Mouse (Mus musculus): ENCODE measurements at regions not wholly inside any gene's neighbourhood (a gene's known extent, or its start where the extent isn't known, plus 50 kb on each side); places are given as distances from the start of the nearest gene placed in this dataset.

- no peak for DNase-seq (ENCODE audit: low read depth)
These were observed 179.8 kb downstream of the 4933412E24Rik start for GRCm38 (mm10) chr15:59836631-59837030.

- no peak for DNase-seq (ENCODE audit: low read depth)
These were observed 183.2 kb downstream of the 4933412E24Rik start for GRCm38 (mm10) chr15:59833232-59833631.

- DNase-seq (ENCODE audit: low read depth): no peak
These were observed 184.9 kb downstream of the 4933412E24Rik start for GRCm38 (mm10) chr15:59831481-59831880.

GRCm38 (mm10) chr15:59830553-59831462 lies 185.6 kb downstream of the 4933412E24Rik start:
- peak; percentile 42 for DNase-seq (ENCODE audit: low read depth)

GRCm38 (mm10) chr15:59828421-59828820 lies 188.0 kb downstream of the 4933412E24Rik start:
- DNase-seq (ENCODE audit: low read depth): no peak

- DNase-seq (ENCODE audit: low read depth): no peak
These were observed 190.1 kb downstream of the 4933412E24Rik start for GRCm38 (mm10) chr15:59826164-59826950.

- DNase-seq (ENCODE audit: low read depth): no peak
These were observed 192.5 kb downstream of the 4933412E24Rik start for GRCm38 (mm10) chr15:59823921-59824320.

- DNase-seq (ENCODE audit: low read depth): no peak
These were observed 193.3 kb downstream of the 4933412E24Rik start for GRCm38 (mm10) chr15:59822995-59823681.

- DNase-seq (ENCODE audit: low read depth): no peak
These were observed 196.1 kb downstream of the 4933412E24Rik start for GRCm38 (mm10) chr15:59820317-59820716.

- DNase-seq (ENCODE audit: low read depth): no peak
These were observed 200.4 kb downstream of the 4933412E24Rik start for GRCm38 (mm10) chr15:59816031-59816430.

- no peak for DNase-seq (ENCODE audit: low read depth)
These were observed 204.8 kb downstream of the 4933412E24Rik start for GRCm38 (mm10) chr15:59811566-59811965.

GRCm38 (mm10) chr15:59809361-59809760 lies 207.1 kb downstream of the 4933412E24Rik start:
- no peak for DNase-seq (ENCODE audit: low read depth)

GRCm38 (mm10) chr15:59807723-59808122 lies 208.7 kb downstream of the 4933412E24Rik start:
- DNase-seq (ENCODE audit: low read depth): no peak

- DNase-seq (ENCODE audit: low read depth): no peak
These were observed 210.6 kb downstream of the 4933412E24Rik start for GRCm38 (mm10) chr15:59805771-59806170.

- no peak for DNase-seq (ENCODE audit: low read depth)
These were observed 211.6 kb downstream of the 4933412E24Rik start for GRCm38 (mm10) chr15:59804821-59805220.

- no peak for DNase-seq (ENCODE audit: low read depth)
These were observed 212.0 kb downstream of the 4933412E24Rik start for GRCm38 (mm10) chr15:59804394-59804793.

- DNase-seq (ENCODE audit: low read depth): no peak
These were observed 214.1 kb downstream of the 4933412E24Rik start for GRCm38 (mm10) chr15:59802276-59802675.

GRCm38 (mm10) chr15:59799124-59799815 lies 217.1 kb downstream of the 4933412E24Rik start:
- peak; percentile 47 for DNase-seq (ENCODE audit: low read depth)

- no peak for DNase-seq (ENCODE audit: low read depth)
These were observed 217.9 kb downstream of the 4933412E24Rik start for GRCm38 (mm10) chr15:59798486-59798885.

- DNase-seq (ENCODE audit: low read depth): no peak
These were observed 220.7 kb downstream of the 4933412E24Rik start for GRCm38 (mm10) chr15:59795717-59796116.

GRCm38 (mm10) chr15:59794871-59795270 lies 221.5 kb downstream of the 4933412E24Rik start:
- DNase-seq (ENCODE audit: low read depth): no peak

Data from gonadal fat pad, adult 2 months (tissue).